Mouse (Mus musculus): ENCODE measurements around the gene Pced1b.

The Pced1b gene

DNA sequence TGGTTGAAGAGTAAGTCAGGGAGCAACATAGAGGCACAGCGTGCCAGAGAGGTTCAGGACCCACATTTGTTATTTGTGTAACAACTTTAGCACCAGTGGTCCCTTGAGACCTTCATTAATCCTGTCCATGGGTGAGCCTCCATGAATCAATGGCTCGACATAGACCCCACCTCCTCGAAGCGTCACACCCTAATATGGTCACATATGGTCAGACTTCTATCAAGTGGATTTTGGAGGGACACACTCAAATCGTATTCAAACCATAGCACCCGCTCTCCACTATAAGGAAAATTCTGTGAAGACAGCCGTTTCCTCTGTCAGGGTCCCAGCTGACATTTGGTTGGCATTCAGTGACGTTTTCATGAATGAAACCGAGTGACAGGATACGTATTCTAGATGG, 2.4 kb downstream of the Pced1b start:
- ChIA-PET POLR2A (no interaction called here), CTCF (interaction anchor here in 1 of 4 experiments (1.0 kb wide), 1 partner anchor 14 kb away, joined by 3 read pairs; no protein-coding TSS in a partner anchor)

DNA sequence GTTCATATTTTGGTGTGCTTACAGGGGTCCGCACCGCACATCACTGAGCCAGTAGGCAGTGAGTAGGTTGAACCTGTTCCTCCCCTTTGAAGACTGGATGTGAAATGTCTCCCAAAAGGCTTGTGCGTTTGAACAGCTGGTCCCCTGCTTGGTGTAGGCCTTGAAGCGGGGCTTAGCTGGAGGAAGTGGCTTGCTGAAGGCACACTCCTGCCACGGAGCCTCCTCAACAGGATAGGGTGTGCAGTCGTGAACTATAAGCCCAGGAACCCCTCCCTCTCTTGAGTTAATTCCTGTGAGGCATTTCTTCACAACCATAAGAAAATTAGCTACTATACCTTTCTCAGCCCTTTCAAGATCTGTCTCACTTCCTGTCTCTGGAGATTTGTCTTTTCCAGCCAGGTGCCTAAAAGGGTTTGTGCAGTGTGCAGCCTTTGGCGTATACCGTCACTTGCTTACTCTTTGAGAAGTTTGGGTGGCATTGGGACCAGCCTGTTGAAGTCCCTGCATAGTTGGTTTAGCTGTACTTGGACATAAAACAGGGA, 5.7 kb downstream of the Pced1b start:
- ChIA-PET POLR2A (interaction anchor here in 1 of 4 experiments (0.6 to 0.7 kb wide), 3 partner anchors 199 to 838 kb away, joined by 3 to 7 read pairs (median 5); no protein-coding TSS in a partner anchor), CTCF (interaction anchor here in 1 of 4 experiments (0.6 kb wide), 1 partner anchor 1188 kb away, joined by 3 read pairs; no protein-coding TSS in a partner anchor)

DNA sequence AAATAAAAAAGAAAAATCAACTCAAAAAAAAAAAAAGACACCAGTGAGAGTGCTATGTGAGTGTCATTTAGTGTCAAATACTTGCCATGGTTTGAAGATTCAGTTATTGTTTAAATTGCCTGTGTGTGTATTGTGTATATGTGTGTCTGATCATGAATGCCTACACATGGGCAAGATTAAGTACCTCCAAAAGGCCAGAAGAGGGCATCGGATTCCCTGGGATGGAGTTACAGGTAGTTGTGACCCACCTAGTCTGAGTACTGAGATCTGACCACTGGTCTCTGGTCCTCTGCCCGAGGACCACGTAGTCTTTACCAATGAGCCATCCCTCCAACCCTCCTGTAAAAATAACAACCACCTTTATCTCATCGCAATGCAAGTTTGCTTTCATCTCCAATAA, 7.5 kb downstream of the Pced1b start:
- CTCF ChIA-PET, result interaction anchor here in 2 of 4 experiments (0.9 to 1.2 kb wide), 2 partner anchors 18 to 175 kb away, joined by 5 read pairs; no protein-coding TSS in a partner anchor
- POLR2A ChIA-PET, result no interaction called here

DNA sequence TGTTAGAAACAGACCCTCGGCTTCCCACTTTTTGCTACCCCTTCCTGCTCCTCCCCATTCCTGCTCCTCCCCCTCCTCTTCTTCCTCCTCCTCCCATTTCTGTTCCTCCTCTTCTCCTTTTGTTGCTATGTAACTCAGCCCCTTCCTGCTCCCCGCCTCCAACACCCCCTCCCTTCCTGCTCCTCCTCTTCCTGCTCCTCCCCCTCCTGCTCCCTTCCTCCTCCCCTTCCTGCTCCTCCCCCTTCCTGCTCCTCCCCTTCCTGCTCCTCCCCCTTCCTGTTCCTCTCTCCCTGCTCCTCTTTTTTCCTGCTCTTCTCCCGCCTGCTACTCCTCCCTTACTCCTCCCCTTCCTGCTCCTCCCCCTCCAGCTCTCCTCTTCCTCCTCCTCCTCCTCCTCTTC, 8.9 kb downstream of the Pced1b start:
- ChIA-PET CTCF (interaction anchor here in 2 of 4 experiments (0.5 to 1.1 kb wide), 4 partner anchors 8 to 408 kb away, joined by 3 to 8 read pairs (median 3); no protein-coding TSS in a partner anchor), POLR2A (interaction anchor here in 1 of 4 experiments (0.6 kb wide), 2 partner anchors 213 to 309 kb away, joined by 3 to 4 read pairs; no protein-coding TSS in a partner anchor)

DNA sequence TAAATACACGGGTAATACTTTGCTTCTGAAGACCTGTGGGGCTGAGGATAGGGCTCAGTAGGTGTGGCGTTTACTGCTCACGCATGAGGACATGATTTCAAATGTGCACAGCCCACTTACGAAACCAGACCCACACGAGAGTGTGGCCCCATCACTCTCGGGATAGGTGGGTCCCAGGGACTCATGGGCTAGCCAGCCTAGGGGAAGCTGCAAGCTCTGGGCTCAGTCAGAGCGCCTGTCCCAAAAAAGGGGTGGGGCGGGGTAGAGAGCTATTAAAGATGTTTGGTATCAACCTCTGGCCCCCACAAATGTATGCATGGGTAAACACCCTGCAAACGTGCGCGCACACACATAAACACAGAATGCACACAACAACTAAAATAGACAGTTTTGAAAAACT, 9.5 kb downstream of the Pced1b start:
- POLR2A ChIA-PET, result interaction anchor here in 1 of 4 experiments (0.6 kb wide), 2 partner anchors 214 to 308 kb away, joined by 3 to 4 read pairs; no protein-coding TSS in a partner anchor
- CTCF ChIA-PET, result interaction anchor here in 1 of 4 experiments (0.7 to 1.1 kb wide), 3 partner anchors 8 to 22 kb away, joined by 3 to 8 read pairs (median 3); no protein-coding TSS in a partner anchor

DNA sequence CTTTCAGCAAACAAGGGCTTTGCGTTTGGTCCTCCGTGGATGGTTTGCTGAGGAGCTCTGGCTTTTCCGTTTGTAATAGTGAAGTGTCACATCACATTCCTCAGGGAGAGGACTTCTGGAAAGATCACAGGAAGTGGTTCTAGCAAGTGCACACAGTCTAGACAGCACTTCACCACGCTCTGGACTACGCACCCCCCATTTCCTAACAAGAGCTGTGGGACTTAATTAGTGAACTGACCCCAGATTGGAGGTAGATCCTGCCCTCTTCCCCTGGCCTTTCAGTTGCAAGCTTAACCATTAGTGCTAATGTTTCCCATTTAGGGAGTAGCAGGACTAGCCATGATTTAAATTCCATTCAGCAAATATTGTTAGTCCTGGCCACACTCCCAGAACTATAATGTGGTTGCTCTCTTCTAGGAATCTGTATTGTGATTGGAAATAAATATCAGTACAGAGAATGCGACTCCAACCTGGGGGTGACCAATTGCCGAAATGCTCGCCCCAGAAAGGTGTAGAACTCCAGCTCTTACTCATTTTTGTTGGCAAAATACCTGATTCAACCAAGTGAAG, 10.4 kb downstream of the Pced1b start:
- ChIA-PET CTCF (interaction anchor here in 1 of 4 experiments (0.7 kb wide), 1 partner anchor 14 kb away, joined by 3 read pairs; no protein-coding TSS in a partner anchor), POLR2A (no interaction called here)

DNA sequence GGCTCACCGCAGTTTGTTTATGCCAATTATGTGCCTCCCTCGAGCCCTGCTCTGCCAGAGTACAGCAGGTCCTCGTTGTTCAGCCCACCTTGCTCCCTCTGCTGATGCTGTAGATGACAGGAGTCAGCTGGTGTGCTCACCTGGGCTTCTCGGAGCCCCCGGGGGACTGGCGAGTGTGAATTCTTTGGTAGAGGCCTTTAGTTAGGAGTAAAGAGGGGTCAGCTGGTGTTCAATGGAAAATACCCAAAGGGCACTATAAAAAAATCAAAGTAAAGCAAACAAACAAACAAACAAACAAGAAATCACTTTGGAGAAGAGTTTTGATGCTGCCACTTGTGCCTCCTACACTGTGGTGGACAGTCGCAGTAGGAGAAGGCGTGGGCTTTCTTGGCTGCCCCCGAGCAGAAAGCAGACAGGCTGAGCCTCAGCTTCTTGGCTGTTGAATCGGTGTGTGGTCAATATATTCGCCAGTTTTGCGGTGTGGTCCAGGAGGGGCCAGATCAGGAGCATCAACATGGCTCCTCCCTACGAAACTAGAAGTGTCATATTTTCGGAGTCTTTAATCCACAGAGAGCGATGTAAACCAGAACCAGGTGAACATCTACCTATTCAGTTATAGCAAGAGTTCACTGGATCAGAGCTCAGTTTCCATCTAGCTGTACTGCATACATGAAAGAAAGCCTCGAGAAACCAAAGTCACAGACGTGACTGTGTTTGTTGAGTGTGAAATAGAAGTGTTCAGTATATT, 11.8 kb downstream of the Pced1b start:
- ChIA-PET CTCF (no interaction called here), POLR2A (no interaction called here)

DNA sequence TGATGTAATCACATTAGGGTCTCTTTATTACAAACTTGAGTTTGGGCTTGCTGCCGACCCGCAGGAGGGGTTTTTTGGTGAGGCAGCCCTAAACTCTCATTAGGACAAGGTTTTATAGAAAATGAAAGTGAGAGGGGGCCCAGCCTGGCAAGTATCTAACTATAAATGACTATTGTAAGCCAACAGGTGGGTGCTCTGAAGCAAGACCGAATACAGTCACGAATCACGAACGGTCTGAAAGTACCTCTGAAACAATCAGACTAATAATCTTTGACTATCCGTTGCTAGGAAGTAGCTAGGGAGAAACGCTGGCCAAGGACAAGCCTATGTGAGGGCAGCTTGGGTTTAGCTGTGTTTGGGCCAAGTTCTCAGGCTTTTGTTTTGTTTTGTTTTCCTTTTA, 12.4 kb downstream of the Pced1b start:
- POLR2A ChIA-PET, result no interaction called here
- CTCF ChIA-PET, result no interaction called here

DNA sequence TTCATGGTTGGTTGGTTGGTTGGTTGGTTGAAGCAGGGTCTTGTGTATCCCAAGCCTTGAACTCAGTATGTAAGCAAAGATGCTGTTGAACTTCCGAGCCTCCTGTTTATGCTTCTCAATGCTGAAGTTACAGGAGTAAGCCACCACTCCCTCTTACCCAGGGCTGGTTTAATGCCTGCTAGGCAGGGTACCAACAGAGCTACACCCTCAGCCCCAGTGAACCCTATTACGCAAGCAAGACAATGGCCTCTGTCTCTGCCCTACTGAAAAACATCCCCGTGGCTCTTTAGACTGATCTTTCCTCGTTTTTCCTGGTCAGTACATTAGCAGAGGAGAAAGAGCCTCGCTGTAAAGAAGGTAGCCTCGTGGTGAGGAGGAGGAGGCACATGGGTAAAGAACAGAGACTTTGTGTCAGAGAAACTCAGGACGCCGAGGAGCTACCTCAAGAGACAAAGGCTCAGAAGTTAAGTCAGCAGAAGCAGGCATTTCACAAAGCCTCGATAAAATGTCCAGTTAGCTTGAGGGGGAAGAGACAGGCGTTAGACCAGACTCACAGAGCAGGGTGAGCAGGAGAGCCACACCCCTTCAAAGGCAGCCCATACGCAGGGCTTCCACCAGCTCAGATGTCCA, 13.2 kb downstream of the Pced1b start:
- CTCF ChIA-PET, result no interaction called here
- POLR2A ChIA-PET, result no interaction called here

DNA sequence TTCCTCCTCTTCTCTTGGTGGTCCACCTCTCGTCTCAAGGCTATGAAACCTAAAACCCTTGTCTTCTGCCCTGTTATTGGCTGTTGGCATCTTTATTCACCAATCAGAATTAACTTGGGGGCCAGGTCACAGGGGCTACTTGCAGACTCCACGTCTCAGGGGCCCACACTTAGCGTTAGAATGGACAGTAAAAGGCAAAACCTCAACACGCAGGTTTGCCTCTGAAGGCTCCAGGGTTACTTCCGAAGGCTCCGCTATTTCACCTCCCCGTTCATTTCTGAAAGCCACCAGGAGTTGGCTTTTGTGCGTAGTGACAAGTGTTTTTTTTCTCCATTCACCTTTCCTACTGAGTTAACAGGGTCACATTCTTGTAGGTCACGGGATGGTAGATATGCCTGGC, 15.3 kb downstream of the Pced1b start:
- POLR2A ChIA-PET, result no interaction called here
- CTCF ChIA-PET, result interaction anchor here in 1 of 4 experiments (1.0 kb wide), 1 partner anchor 405 kb away, joined by 3 read pairs; no protein-coding TSS in a partner anchor

DNA sequence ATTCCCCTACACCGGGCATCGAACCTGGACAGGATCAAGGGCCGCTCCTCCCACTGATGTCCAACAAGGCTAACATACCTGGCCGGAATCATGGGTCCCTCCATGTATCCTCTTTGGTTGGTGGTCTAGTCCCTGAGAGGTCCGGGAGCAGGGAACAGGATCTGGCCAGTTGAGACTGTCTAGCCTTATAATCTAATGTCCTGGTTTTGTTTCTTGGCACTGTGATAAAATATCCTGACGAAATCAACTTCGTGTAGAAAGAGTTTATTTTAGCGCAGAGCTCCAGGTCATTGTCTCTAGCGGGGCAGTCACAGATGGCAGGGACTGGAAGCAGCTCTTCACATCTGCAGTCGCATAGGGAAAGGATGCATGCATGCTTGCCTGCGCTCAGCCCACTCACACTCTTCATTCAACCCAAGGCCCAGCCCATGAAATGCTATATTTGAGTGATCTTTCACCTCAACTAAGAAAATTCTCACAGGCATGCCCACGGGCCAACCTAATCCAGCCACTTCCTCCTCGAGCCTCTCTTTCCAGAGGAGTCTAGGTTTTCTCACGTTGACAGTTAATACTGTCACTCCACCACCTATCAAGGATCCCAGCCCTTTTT, 19.4 kb downstream of the Pced1b start:
- ChIA-PET POLR2A (no interaction called here), CTCF (no interaction called here)

DNA sequence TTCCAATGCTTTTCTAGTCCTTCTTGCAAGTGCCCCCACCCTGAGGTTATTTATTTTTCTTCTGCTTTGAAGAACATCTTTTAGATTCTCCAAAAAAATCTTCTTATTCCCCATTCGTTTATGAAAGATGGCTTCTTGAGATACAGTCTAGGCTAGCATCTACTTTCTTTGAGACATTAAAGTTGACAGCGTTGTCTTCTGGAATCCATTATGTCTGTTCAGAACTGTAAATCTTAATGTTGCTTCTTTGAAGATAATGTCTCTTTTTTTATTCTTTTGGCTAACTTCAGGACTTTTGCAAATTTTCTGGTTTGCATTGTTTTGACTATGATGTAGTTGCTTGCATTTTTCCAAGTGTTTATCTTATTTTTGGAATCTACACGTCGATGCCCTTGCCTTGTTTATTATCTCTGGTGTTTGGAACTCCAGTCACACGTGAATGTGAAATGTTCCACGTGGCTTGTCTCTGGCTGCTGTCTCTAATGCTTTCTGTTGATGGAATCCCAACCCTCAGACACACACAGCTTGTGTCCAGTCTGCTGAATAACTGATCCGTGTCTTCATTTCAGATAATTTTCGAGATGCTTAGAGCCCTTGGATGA, 20.3 kb downstream of the Pced1b start:
- CTCF ChIA-PET, result no interaction called here
- POLR2A ChIA-PET, result interaction anchor here in 1 of 4 experiments (0.6 kb wide), 1 partner anchor 586 kb away, joined by 3 read pairs; no protein-coding TSS in a partner anchor

DNA sequence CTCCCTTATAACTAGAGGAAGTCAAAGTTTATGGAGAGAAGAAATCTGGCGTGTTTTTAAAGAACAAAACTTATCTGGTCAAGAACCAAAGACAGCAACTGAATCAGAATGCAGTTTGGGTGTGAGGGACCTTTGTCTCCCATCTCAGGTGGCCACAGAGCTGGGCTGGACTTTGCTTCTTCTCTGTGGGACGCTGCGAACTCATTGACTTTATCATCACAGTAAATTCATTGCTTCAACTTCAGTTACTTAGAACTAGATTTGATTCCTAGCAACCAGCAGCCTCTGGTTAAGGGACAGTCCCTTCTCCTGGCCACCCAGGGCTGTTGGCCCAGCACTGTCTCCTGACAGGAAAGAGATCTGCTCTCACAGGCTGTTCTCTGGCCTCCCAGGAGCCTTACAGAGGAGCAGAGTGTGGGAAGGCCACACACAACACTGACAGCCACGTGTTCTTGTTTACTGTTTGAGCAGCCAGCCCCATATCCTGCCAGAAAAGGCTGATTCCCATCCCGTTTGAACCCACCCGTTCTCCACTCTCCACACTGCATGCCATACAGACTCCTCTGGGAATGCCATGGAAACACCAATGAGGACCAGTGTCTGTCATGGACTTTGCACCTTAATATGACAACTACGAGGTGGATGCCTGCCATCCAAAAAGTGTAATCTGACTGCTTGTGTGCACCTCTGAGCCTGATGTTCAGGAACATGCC, 25.2 kb downstream of the Pced1b start:
- ChIA-PET POLR2A (no interaction called here), CTCF (no interaction called here)

DNA sequence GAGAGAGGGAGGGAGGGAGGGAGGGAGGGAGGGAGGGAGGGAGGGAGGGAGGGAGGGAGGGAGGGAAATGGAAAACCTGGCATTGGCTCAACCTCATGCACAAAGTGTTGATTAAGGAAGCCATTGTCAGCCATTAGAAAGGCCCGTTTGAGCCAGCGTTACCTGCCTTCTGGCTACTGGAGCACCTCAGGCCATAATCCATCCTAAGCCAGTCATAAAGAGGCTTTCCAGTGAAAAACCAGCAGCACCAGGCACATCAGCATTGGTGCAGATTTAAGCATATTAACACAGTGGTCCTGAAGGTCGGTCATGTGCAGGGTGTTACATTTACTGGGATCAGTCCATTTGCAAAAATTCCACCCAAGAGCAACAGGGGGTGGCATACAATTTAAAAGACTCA, 25.9 kb downstream of the Pced1b start:
- ChIA-PET CTCF (no interaction called here), POLR2A (no interaction called here)

DNA sequence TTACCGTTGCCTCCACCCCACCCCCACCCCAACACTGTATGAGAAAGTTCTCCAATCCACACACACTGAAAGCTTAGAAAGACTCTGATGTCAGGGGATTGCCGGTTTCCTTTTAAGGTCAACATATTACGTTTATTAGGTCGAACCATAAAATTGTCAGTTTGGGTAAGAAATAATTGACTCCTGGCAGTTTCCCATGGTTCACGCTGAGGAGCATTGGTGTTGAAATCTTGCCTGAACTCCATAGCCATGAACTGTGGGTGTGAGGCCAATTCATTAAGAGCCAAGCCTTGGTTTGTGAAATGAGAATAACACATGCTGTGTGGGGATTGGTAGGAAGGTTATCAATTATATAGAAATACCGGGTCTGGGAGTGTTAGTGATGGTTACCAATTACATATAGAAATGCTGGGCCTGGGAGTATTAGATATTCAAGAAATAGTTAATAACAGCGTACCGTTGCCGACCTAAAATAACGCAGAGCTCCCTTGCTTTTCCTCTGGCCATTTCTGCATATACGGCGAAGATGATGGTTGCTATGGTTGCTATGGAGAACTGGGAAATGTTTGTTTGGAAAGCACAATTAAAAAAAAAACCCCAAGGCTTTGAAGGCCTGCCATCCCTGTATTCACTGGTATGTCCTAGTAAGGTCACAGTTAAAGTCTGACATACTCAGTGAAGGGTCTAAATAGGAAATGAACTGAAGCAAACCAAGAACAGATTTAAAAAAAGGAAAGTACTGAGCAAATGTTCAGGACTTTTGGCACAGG, 28.9 kb downstream of the Pced1b start:
- POLR2A ChIA-PET, result no interaction called here
- CTCF ChIA-PET, result interaction anchor here in 1 of 4 experiments (1.3 kb wide), 1 partner anchor 269 kb away, joined by 3 read pairs; no protein-coding TSS in a partner anchor

DNA sequence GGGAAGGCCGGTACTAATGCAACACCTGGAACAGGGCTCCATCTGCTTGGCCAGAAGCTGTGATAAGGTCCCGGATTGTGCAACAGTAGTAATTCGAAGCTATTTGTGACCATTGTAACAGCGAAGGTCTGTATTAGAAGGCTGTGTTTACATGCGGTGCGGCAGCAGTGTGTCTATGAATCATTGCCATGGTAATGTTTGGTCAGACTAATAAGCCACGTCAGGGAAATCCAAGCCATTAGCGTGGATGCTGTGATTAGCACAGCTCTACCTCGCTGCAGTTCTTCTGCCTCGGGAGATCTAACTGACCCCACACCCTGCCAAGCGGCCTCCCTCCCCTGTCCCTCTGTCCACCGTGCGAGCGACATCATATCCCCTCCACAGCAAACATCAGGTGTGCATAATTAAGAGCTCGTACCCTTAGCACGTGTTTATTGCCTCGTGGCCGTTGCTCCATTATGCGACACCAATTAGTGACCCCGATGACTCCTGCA, 29.8 kb downstream of the Pced1b start:
- POLR2A ChIA-PET, result interaction anchor here in 1 of 4 experiments (0.6 kb wide), 1 partner anchor 440 kb away, joined by 3 read pairs; no protein-coding TSS in a partner anchor
- CTCF ChIA-PET, result interaction anchor here in 1 of 4 experiments (1.0 kb wide), 1 partner anchor 391 kb away, joined by 6 read pairs; no protein-coding TSS in a partner anchor

DNA sequence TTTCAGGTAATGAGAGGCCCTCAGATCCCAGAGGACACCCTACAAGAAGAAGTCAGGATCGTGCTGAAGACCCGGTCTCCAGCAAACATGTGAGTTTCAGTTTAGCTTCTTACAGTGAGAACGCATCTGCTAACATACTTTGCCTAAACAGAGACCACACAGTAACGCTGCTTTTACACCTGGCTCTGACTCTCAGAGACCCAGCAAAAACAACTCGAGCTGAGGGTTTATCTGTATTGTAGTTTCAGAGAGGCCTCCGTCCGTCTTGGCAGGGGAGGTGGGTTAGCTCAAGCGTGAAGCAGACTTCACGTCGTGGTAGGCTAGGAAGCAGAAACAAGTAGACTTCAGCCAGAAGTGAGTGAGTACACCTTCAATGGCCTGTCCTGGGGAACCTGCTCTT, 30.4 kb downstream of the Pced1b start:
- POLR2A ChIA-PET, result no interaction called here
- CTCF ChIA-PET, result interaction anchor here in 1 of 4 experiments (1.0 kb wide), 1 partner anchor 390 kb away, joined by 6 read pairs; no protein-coding TSS in a partner anchor

Measured in embryonic stem cell, embryonic (primary cell).